Mouse (Mus musculus) embryonic fibroblast, embryonic 13.5 days (primary cell): ENCODE measurements around the gene Tlk1.

Experiments used
- CTCF ChIP-seq: IDR thresholded peaks from 2 replicates; pipeline ENCODE4 v1.5.1; 2011; ENCODE audit warnings: mild to moderate bottlenecking, control low read depth, low read length, moderate library complexity, borderline replicate concordance; ENCODE audit not compliant: insufficient read depth
- POLR2A ChIP-seq: IDR thresholded peaks from 2 replicates; pipeline ENCODE4 v1.6.1; 2011; ENCODE audit warnings: low read depth, mild to moderate bottlenecking, control low read depth, low read length, moderate library complexity

GRCm38 (mm10) chr2:70842049-70842618 is 16.6 kb upstream of the Tlk1 start:
- no peak for TF ChIP-seq CTCF
- TF ChIP-seq POLR2A = no peak
